Mouse (Mus musculus) G1E (cell line): ENCODE measurements around the gene Ppp2r5e.

Experiments
- CTCF ChIP-seq: IDR thresholded peaks from 2 replicates; pipeline ENCODE4 v1.5.1; 2012; ENCODE audit warnings: low read depth, low read length, inconsistent platforms, mixed read lengths
- GATA1 ChIP-seq: IDR thresholded peaks from 2 replicates; pipeline ENCODE4 v1.6.1; 2012; ENCODE audit warnings: borderline replicate concordance, low read length, inconsistent platforms, mixed read lengths
- GATA2 ChIP-seq: IDR thresholded peaks from 2 replicates; pipeline ENCODE4 v1.6.1; 2012; ENCODE audit warnings: low read depth, low read length, inconsistent platforms, borderline replicate concordance
- POLR2AphosphoS5 ChIP-seq: IDR thresholded peaks from 2 replicates; pipeline ENCODE4 v1.6.1; 2012; ENCODE audit warnings: low read depth, low read length, inconsistent platforms; ENCODE audit not compliant: insufficient replicate concordance
- TAL1 ChIP-seq: conservative IDR thresholded peaks from 2 replicates; pipeline ENCODE4 v1.6.1; 2012; ENCODE audit warnings: low read depth, low read length, inconsistent platforms, mixed read lengths

GRCm38 (mm10) chr12:75545431-75545925 is 50.6 kb downstream of the Ppp2r5e start:
- no peak for TF ChIP-seq CTCF
- no peak for TF ChIP-seq GATA1
- no peak for TF ChIP-seq GATA2
- TF ChIP-seq POLR2AphosphoS5, result no peak
- no peak for TF ChIP-seq TAL1
